Mouse (Mus musculus): ENCODE data around the gene Abhd5. TPM values are rescaled to one million over a fixed set of nuclear protein-coding genes. Genes with fewer than 3 reads are reported as not detected.
"Not testable (repeated sequence)": the region's sequence is repeated elsewhere in the genome, so short reads cannot be mapped to it uniquely, and the experiment has no call there.

Abhd5 gene
- polyA plus RNA-seq (2016; fragmentation: Nextera tagmentation; extraction: Ambion mirVana) = 17.6 and 18.5 TPM in 2 replicates

DNA sequence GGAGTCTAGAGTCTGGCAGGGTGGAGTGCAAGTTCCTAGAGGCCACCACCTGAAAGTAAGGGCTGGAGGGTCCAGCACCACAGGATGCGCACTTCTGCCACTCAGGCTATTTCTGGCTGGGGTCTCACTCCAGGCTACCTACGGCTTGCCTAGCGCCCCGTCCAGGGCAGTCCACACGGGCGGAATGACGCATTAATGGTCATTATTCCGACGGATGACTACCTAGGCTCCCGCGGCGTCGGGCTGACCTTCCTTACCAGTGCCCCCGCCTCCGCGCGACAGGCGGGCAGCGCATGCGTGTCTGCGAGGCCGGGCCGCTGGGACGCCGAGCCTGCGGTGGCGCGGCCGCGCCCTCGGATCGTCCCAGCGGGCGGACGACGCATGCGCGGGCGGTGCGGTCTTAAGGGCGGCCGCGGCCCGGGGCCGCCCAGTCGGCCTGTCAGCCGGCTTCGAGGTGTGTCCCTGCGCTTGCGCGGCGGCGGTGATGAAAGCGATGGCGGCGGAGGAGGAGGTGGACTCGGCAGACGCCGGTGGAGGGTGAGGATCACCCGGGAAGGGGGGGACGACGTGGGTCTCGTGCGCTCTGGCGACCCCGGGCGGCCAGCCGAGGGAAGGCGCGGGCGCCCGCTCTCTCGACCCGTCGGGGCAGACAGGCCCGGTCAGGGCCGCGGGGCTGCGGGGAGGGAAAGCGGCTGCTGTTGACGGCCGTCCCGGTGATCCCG lies at the start of gene Abhd5:
Abhd5 (plus strand) TSS at position 306 of the 722 bp plus-strand sequence.
- H3K27me3 ChIP-seq = peaks cover 9% of the 10 kb centered on the region; the same call in 1 of the 2 replicates
- H3K27ac ChIP-seq = peak within 1 kb of the TSS; percentile 61; the same call in 1 of the 2 replicates
- H3K9ac ChIP-seq = peak within 1 kb of the TSS; percentile 75
- no peaks in the 10 kb centered on the region for H3K36me3 ChIP-seq (replicated peaks)
- under 1% methylated on average over 72 of the region's 84 CpGs for WGBS
- peak within 1 kb of the TSS; percentile 70 for H3K4me3 ChIP-seq (replicated peaks)
- H3K4me1 ChIP-seq = no peaks in the 10 kb centered on the region
- H3K9me3 ChIP-seq = no peaks in the 10 kb centered on the region
- H3K4me2 ChIP-seq = peak within 1 kb of the TSS; percentile 65
- ATAC-seq (ENCODE audit: low FRiP score) = peak; percentile 97

DNA sequence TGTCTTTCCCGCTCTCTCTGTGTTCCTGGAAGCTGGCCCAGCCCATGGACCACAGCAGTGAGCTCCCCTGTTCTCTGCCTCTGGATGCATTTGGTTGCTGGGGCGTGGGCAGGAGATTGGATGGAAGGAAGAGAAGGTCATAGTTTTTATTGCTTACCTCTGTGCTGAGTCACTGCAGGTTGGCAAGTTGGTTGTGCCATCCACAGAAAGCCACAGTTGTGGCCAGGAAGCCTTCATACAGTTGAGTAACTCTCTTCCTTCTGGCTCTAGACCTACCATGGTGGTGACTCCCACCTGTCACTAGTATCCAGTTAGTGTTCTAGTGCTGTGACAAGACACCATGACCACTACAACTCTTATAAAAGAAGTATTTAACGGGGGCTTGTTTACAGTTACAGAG lies 46.1 kb upstream of the Abhd5 start:
- peaks cover 2% of the 10 kb centered on the region; the same call in 1 of the 2 replicates for H3K4me1 ChIP-seq
- H3K9me3 ChIP-seq = no peaks in the 10 kb centered on the region
- no peak overlapping the region for H3K4me2 ChIP-seq
- H3K4me3 ChIP-seq (replicated peaks) = no peak overlapping the region
- whole genome bisulfite sequencing = 83% methylated on average over 3 of the region's 3 CpGs
- H3K27me3 ChIP-seq = peaks cover 6% of the 10 kb centered on the region; the same call in 1 of the 2 replicates
- H3K36me3 ChIP-seq (replicated peaks) = no peaks in the 10 kb centered on the region
- no peak overlapping the region for H3K9ac ChIP-seq
- H3K27ac ChIP-seq = no peak overlapping the region
- no peak for ATAC-seq (ENCODE audit: low FRiP score)

DNA sequence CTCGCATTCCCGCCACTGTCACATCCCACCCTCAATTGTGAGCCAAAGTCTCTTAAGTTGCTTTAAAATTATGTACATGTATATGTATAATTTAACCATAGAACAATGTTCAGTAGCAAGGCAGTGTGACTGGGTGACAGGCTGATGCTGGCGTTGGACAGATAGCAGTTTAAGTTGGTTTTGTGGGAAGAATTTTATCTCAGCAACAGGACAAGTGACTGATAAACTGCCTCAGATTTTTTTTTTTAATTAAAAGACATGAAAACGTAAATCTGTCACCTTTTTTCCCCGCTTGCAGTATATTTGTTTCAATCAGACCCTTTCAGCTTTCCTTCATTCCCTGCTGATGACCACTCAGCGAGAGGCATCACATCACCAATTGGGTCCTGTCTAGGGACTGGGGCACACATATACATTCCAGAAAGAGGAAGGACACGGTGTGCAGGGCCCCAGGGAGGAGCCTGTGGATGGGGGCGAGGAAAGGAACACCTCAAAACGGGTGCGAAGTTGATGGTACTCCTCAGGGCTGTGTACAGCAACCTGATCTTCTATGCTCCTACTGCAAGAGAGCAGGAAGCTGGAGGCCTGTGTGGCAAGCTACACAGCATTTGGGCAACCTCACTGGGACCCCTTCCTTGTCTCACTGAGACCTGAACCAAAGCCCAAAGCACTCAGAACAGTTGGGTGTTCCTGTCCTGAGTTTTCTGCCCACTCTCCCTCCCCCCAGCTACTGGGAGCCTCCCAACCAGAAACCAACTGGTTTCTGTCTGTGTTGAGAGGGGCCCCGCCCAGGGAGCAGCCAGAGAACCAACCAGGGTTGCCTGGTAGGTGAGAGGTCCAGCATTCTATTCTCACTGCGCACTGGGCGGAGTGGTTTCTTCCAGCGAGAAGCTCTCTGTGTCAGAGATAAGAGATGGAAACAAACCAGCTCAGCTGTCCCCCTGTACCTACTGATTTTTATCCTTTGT lies 42.1 kb upstream of the Abhd5 start:
- peaks cover 9% of the 10 kb centered on the region for H3K4me1 ChIP-seq
- no peak overlapping the region for H3K4me3 ChIP-seq (replicated peaks)
- H3K36me3 ChIP-seq (replicated peaks) = no peaks in the 10 kb centered on the region
- H3K9ac ChIP-seq = no peak overlapping the region
- H3K27ac ChIP-seq = no peak overlapping the region
- H3K4me2 ChIP-seq = no peak overlapping the region
- H3K27me3 ChIP-seq = peaks cover 11% of the 10 kb centered on the region; the same call in 1 of the 2 replicates
- WGBS = 76% methylated on average over 14 of the region's 14 CpGs
- no peak for ATAC-seq (ENCODE audit: low FRiP score)
- no peaks in the 10 kb centered on the region for H3K9me3 ChIP-seq

DNA sequence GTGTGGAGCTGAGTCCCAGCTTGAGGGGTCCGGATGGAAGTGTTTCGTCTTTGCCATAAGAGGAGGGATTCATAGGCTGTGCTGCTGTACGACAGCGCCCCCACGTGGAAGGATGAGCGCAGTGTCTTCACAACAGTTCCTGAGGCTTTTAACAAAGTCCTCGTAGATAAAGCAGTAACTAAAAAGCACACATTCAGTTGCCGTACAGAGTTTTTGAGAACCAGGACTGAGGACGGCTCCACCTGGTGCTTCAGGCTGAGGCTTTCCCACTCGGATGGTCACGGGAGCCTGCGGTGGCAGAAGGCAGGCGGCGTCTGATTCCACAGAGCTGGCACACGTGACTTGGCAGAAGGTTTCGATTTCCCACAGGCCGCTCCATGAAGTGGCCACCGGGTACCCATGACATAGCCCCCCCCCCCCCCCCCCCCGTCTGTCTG lies 40.8 kb upstream of the Abhd5 start:
- no peaks in the 10 kb centered on the region for H3K36me3 ChIP-seq (replicated peaks)
- H3K4me1 ChIP-seq = peaks cover 9% of the 10 kb centered on the region
- H3K4me2 ChIP-seq = peak overlapping the region; percentile 55
- no peaks in the 10 kb centered on the region for H3K9me3 ChIP-seq
- peaks cover 11% of the 10 kb centered on the region; the same call in 1 of the 2 replicates for H3K27me3 ChIP-seq
- H3K9ac ChIP-seq = peak overlapping the region; percentile 55
- 0 out of 2 replicates have a peak overlapping the region, but pooled peaks have one; percentile 36 for H3K27ac ChIP-seq
- peak overlapping the region; percentile 41 for H3K4me3 ChIP-seq (replicated peaks)
- 5% methylated on average over 17 of the region's 19 CpGs for WGBS
- ATAC-seq (ENCODE audit: low FRiP score) = peak; percentile 93

DNA sequence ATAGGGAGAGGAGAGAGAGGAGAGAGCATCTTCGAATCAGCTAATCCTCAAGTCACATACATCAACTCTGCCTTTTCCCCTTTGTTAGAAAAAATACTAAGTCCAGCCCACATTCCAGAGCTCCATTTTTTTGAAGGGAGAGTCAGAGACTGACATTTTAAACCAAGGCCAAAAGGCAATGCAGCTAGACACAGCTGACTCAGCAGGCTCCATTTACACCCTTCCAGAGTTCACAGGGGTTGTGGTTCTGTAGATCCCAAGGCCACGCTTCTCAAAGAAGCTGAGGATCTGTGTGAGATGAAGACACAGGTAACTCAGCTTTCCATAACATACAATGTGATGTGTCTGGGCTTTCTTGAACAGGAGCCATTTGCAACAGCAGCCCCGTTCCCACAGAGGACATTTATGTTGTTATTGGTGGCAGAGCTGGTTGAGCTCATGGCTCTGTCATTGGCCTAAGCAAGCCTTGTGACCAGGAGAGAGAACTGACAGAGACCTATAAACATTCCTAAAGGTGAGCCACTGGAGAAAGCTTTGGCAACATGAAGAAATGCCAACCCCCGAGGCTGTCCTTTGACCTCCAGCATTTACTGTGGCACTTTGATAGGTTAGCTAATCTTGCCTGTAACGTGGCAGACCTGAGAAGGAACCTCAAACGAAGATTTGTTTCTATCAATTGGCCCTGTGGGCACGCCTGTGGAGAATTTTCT lies 40.2 kb upstream of the Abhd5 start:
- Histone ChIP-seq H3K4me3 (replicated peaks) (peak overlapping the region; percentile 41), H3K4me2 (peak overlapping the region; percentile 55), H3K4me1 (peaks cover 9% of the 10 kb centered on the region), H3K9me3 (no peaks in the 10 kb centered on the region), H3K36me3 (replicated peaks) (no peaks in the 10 kb centered on the region), H3K9ac (peak overlapping the region; percentile 55), H3K27ac (no peak overlapping the region), H3K27me3 (peaks cover 11% of the 10 kb centered on the region; the same call in 1 of the 2 replicates)
- WGBS = 73% methylated on average over 7 of the region's 7 CpGs
- no peak for ATAC-seq (ENCODE audit: low FRiP score)

DNA sequence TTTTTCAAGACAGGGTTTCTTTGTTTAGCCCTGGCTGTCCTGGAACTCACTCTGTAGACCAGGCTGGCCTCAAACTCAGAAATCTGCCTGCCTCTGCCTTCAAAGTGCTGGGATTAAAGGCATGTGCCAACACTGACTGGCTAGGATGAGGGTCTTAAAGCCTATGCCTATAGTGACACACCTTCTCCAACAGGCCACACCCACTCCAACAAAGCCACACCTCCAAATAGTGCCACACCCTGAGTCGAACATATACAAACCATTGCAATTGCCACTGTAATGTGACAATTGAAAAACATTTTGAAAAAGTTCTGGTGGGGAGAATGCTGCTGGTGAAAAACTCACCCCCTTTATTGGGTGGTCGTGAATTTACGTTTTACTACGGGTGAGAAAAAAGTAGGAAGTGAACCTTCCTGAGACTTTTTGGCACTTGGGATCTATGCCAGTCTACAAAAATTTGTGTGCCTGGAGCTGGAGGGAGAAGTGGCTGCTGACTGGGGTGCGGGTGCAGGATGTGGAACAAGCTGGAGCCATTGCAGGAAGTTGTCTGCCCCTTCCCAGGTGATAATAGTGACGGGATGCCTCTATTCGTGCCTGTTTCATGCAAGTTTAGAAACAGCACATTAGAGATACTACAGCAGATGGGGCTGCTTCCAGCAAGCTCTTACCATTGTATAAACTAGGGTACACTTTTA lies 39.0 kb upstream of the Abhd5 start:
- Histone ChIP-seq H3K36me3 (replicated peaks) (no peaks in the 10 kb centered on the region), H3K4me1 (peaks cover 9% of the 10 kb centered on the region), H3K4me3 (replicated peaks) (no peak overlapping the region), H3K4me2 (no peak overlapping the region), H3K27ac (no peak overlapping the region), H3K27me3 (peaks cover 11% of the 10 kb centered on the region; the same call in 1 of the 2 replicates), H3K9ac (no peak overlapping the region), H3K9me3 (no peaks in the 10 kb centered on the region)
- no peak for ATAC-seq (ENCODE audit: low FRiP score)
- WGBS = 94% methylated on average over 7 of the region's 7 CpGs

DNA sequence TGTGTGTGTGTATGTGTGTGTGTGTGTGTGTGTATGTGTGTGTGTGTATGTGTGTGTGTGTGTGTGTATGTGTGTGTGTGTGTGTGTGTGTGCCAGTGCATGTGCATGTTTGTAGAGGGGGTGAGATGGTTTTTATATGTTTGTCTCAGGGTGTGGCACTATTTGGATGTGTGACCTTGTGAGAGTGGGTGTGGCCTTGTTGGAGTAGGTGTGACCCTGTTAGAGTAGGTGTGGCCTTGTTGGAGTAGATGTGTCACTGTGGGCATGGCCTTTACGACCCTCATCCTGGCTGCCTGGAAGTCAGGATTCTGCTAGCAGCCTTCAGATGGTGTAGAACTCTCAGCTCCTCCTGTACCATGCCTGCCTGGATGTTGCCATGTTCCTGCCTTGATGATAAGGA lies 38.3 kb upstream of the Abhd5 start:
- H3K36me3 ChIP-seq (replicated peaks); H3K9ac ChIP-seq; H3K27ac ChIP-seq; H3K9me3 ChIP-seq; H3K4me3 ChIP-seq (replicated peaks); H3K4me1 ChIP-seq; H3K4me2 ChIP-seq; ATAC-seq (ENCODE audit: low FRiP score): not testable (repeated sequence)
- WGBS = 77% methylated on average over 1 of the region's 1 CpGs
- peaks cover 11% of the 10 kb centered on the region; the same call in 1 of the 2 replicates for H3K27me3 ChIP-seq

DNA sequence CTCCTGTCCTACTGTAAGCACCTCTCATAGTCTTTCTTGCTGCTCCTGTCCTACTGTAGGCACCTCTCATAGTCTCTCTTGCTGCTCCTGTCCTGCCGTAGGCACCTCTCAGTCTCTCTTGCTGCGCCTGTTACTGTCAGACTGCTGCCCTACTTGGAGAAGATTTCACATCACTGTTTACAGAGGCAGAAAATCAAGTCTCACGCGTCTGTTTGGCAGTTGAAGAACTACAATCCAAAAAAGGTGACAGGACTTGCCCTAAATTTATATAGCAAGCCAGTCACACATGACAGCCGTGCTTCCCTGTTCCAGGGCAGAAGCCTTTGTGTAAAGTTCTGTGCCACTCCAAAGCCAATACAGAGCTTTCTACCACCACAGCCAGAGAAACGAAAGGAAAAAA lies 37.0 kb upstream of the Abhd5 start:
- Histone ChIP-seq H3K4me1 (peaks cover 9% of the 10 kb centered on the region), H3K9ac (no peak overlapping the region), H3K4me2 (no peak overlapping the region), H3K27ac (no peak overlapping the region), H3K36me3 (replicated peaks) (no peaks in the 10 kb centered on the region), H3K9me3 (no peaks in the 10 kb centered on the region), H3K4me3 (replicated peaks) (no peak overlapping the region), H3K27me3 (peaks cover 8% of the 10 kb centered on the region; the same call in 1 of the 2 replicates)
- WGBS = 90% methylated on average over 6 of the region's 6 CpGs
- ATAC-seq (ENCODE audit: low FRiP score) = no peak

DNA sequence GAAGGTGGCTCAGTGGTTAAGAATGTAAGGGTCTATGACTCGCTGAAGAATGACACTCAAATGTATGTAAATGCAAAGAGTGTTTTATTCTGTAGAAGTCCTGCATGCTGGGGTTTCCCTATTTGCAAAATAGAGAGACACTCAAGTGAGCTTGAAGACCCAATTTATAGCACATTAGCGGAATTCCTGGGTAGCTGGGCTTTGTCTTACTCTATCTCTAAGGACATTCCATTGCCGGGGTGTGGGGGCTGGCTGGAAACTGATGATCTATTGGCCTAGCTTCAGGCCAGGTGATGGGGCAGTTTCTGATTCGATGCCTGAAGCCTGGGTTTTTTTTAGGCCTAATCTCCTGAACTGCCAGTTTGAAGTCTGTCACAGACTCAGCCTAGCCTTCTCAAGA lies 36.5 kb upstream of the Abhd5 start:
- Histone ChIP-seq H3K4me2 (no peak overlapping the region), H3K36me3 (replicated peaks) (no peaks in the 10 kb centered on the region), H3K9me3 (no peaks in the 10 kb centered on the region), H3K4me1 (peaks cover 6% of the 10 kb centered on the region), H3K4me3 (replicated peaks) (no peak overlapping the region), H3K9ac (no peak overlapping the region), H3K27me3 (0 out of 2 replicates have a peak, but pooled peaks cover 4% of the 10 kb centered on the region), H3K27ac (no peak overlapping the region)
- 66% methylated on average over 4 of the region's 4 CpGs for WGBS
- no peak for ATAC-seq (ENCODE audit: low FRiP score)

DNA sequence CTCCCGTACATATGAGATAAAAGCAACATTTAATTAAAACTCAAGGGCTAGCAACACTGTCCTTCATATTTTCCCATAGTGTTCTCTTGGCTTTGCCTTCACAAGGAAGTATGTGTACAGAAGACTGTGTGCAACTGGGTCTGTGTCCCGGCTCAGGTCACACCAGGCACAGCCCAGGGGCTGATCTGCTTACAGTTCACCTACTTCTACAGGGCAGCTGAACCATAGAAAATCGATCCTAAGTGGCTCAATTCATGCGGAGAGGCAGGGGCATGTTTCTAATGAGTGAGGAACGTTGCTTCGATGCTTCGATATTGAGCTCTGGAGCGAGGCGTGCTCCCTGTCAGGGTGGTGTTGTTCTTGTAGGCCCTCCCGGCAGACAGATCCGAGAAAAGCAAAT lies 35.9 kb upstream of the Abhd5 start:
- H3K4me2 ChIP-seq = no peak overlapping the region
- no peak overlapping the region for H3K27ac ChIP-seq
- H3K9ac ChIP-seq = no peak overlapping the region
- H3K4me1 ChIP-seq = peaks cover 6% of the 10 kb centered on the region
- no peaks in the 10 kb centered on the region for H3K36me3 ChIP-seq (replicated peaks)
- ATAC-seq (ENCODE audit: low FRiP score) = peak; percentile 57; the same call in 1 of the 2 replicates
- no peak overlapping the region for H3K4me3 ChIP-seq (replicated peaks)
- WGBS = 51% methylated on average over 11 of the region's 11 CpGs
- no peaks in the 10 kb centered on the region for H3K9me3 ChIP-seq
- 0 out of 2 replicates have a peak, but pooled peaks cover 4% of the 10 kb centered on the region for H3K27me3 ChIP-seq

DNA sequence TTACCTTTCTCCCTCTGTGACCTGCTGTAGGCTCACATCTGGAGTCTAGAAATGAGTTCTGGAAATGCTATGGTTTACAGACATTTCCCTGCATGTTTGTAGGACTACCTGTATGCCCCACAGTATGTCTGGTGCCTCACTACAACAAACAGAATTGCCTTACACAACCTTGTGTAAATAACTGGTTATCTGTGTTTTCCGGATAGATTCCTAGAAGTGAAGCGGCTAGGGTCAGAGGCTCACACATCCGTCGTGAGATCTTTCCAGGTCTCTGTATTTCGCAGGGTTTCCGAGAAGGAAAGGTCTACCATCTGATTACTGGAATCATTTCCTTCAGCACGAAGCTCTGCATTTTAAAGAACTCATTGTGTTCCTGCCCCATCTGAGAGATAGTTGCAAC lies 34.8 kb upstream of the Abhd5 start:
- Histone ChIP-seq H3K4me3 (replicated peaks) (no peak overlapping the region), H3K4me1 (no peaks in the 10 kb centered on the region), H3K4me2 (no peak overlapping the region), H3K9me3 (no peaks in the 10 kb centered on the region), H3K9ac (no peak overlapping the region), H3K27ac (no peak overlapping the region), H3K36me3 (replicated peaks) (no peaks in the 10 kb centered on the region), H3K27me3 (no peaks in the 10 kb centered on the region)
- no peak for ATAC-seq (ENCODE audit: low FRiP score)
- WGBS = 88% methylated on average over 7 of the region's 7 CpGs
